Mouse (Mus musculus) thymus, adult 2 months (tissue): ENCODE data around the gene Bcor.

Experiments
- CTCF ChIP-seq: fragments of 200-500 bp; IDR thresholded peaks from 2 replicates; pipeline ENCODE4 v1.5.1; 2012; ENCODE audit warnings: mild to moderate bottlenecking, control low read depth, low read length, moderate library complexity, borderline replicate concordance; ENCODE audit not compliant: control insufficient read depth, poor library complexity, insufficient read depth; ENCODE audit errors: extremely low read depth
- POLR2A ChIP-seq: fragments of 200-500 bp; IDR thresholded peaks from 2 replicates; pipeline ENCODE4 v1.6.1; 2012; ENCODE audit warnings: mild to moderate bottlenecking, low read length, control low read depth, moderate library complexity; ENCODE audit not compliant: control insufficient read depth, poor library complexity, insufficient read depth; ENCODE audit errors: extremely low read depth

- TF ChIP-seq CTCF (no peak), POLR2A (no peak)
Observed at GRCm38 (mm10) chrX:12155068-12155840, 4.9 kb downstream of the Bcor start.
